Mouse (Mus musculus) heart, postnatal 0 days (tissue): Measurements from ENCODE around the gene Fgd4.

Source experiments
- CTCF ChIP-seq: IDR thresholded peaks from 2 replicates; pipeline ENCODE4 v1.5.1; 2016; ENCODE audit warnings: antibody characterized with exemption, control low read depth, low read depth
- EP300 ChIP-seq: IDR thresholded peaks from 2 replicates; pipeline ENCODE4 v1.6.1; 2016; ENCODE audit warnings: antibody characterized with exemption, low read depth

- TF ChIP-seq CTCF (peak; percentile 27; the same call in 1 of the 2 replicates), EP300 (no peak)
Observed at GRCm38 (mm10) chr16:16596582-16596981, 3.8 kb downstream of the Fgd4 start.
